Mouse (Mus musculus) ES-E14 (cell line): ENCODE results near the gene Ptp4a2. TPM values are rescaled to one million over a fixed set of nuclear protein-coding genes. Genes with fewer than 3 reads are reported as not detected.
A peak's percentile ranks its signal among the peaks of the same experiment; 100 is the strongest.

Source experiments
- DNase-seq: peaks from one replicate; pipeline ENCODE4 v3.0.0-alpha.2; 2013; ENCODE audit warnings: low read depth, low spot score
- H3K27ac ChIP-seq: 2 replicates; pipeline ENCODE4 v1.5.1; 2012; ENCODE audit warnings: low read depth, mild to moderate bottlenecking, low read length, moderate library complexity, mixed read lengths; ENCODE audit not compliant: poor library complexity, insufficient read depth, severe bottlenecking
- H3K36me3 ChIP-seq: 2 replicates; pipeline ENCODE4 v1.6.1; 2012; ENCODE audit warnings: mild to moderate bottlenecking, low read length, moderate library complexity, mixed read lengths; ENCODE audit not compliant: control insufficient read depth, poor library complexity, insufficient read depth, severe bottlenecking
- H3K4me1 ChIP-seq, 2 experiments: fragments of 150-350 bp in 1 of 2; sonication (generic) in 1 of 2; 2 replicates each; pipeline ENCODE4 v1.6.1; 2012; ENCODE audit warnings: low read length in 2 of 2, mild to moderate bottlenecking in 1 of 2, mixed read lengths in 1 of 2; ENCODE audit not compliant: control insufficient read depth in 2 of 2, insufficient read depth in 2 of 2, poor library complexity in 1 of 2
- H3K4me3 ChIP-seq, 2 experiments: fragments of 150-350 bp in 1 of 2; sonication (generic) in 1 of 2; 2 replicates each; pipeline ENCODE4 v1.5.1; 2012; ENCODE audit warnings: low read length in 2 of 2, low read depth in 1 of 2, mild to moderate bottlenecking in 1 of 2, mixed read lengths in 1 of 2; ENCODE audit not compliant: insufficient read depth in 1 of 2, poor library complexity in 1 of 2, severe bottlenecking in 1 of 2
- H3K9ac ChIP-seq: 2 replicates; pipeline ENCODE4 v1.6.1; 2012; ENCODE audit warnings: low read depth, mild to moderate bottlenecking, low read length, mixed read lengths; ENCODE audit not compliant: poor library complexity, insufficient read depth, severe bottlenecking
- H3K9me3 ChIP-seq: fragments of 150-350 bp; sonication (generic); 2 replicates; pipeline ENCODE4 v1.6.1; 2012; ENCODE audit warnings: low read depth, mild to moderate bottlenecking, low read length; ENCODE audit not compliant: control insufficient read depth, insufficient read depth
- CHD2 ChIP-seq: IDR thresholded peaks from 2 replicates; pipeline ENCODE4 v1.6.1; 2014; ENCODE audit warnings: mild to moderate bottlenecking, low read depth, low read length, inconsistent platforms
- HCFC1 ChIP-seq: IDR thresholded peaks from 2 replicates; pipeline ENCODE4 v1.6.1; 2012; ENCODE audit warnings: low read length, inconsistent platforms, borderline replicate concordance; ENCODE audit not compliant: insufficient read depth
- MAFK ChIP-seq: IDR thresholded peaks from 2 replicates; pipeline ENCODE4 v1.6.1; 2014; ENCODE audit warnings: mild to moderate bottlenecking, low read depth, low read length, inconsistent platforms; ENCODE audit not compliant: insufficient read depth
- ZC3H11A ChIP-seq: IDR thresholded peaks from 2 replicates; pipeline ENCODE4 v1.6.1; 2012; ENCODE audit warnings: low read depth, mild to moderate bottlenecking, inconsistent platforms, low read length, borderline replicate concordance
- ZNF384 ChIP-seq: IDR thresholded peaks from 2 replicates; pipeline ENCODE4 v1.6.1; 2012; ENCODE audit warnings: low read depth, low read length, inconsistent platforms
- in situ Hi-C, 2 experiments: fragments of 600-800 bp; cut with MboI; formaldehyde crosslinking; loops; one replicate each; pipeline ENCODE4 v1.15.1; 2025; ENCODE audit warnings: low sequenced_read_pairs in 2 of 2, inconsistent platforms in 1 of 2; ENCODE audit not compliant: unreplicated experiment in 2 of 2
- total RNA-seq: library from RNA; depleted of rRNA; stranded (reverse); fragments of 300-350 nt; gene quantifications from 2 replicates; pipeline ENCODE4 v1.2.3, GENCODE M21; 2012

Ptp4a2 gene
- total RNA-seq, 1 experiment = 104 TPM

GRCm38 (mm10) chr4:129793713-129794329, 17.2 kb upstream of the Ptp4a2 start:
- TF ChIP-seq ZC3H11A = no peak
- peak; percentile 91 for TF ChIP-seq ZNF384
- Histone ChIP-seq H3K27ac (no peak overlapping the region), H3K9me3 (no peaks in the 10 kb centered on the region), H3K4me3 (no peak overlapping the region), H3K36me3 (no peaks in the 10 kb centered on the region), H3K9ac (no peak overlapping the region), H3K4me1 (peaks cover 2 to 11% of the 10 kb centered on the region in 2 experiments; a peak in 1 of 4 replicates)
- in situ Hi-C loops = no loop called here
- DNase-seq = peak; percentile 40

GRCm38 (mm10) chr4:129795151-129795860, 15.7 kb upstream of the Ptp4a2 start:
- no peak for TF ChIP-seq MAFK
- TF ChIP-seq ZC3H11A = no peak
- TF ChIP-seq ZNF384 = no peak
- TF ChIP-seq HCFC1 = no peak
- no peak for TF ChIP-seq CHD2
- Histone ChIP-seq H3K36me3 (no peaks in the 10 kb centered on the region), H3K27ac (peak overlapping the region; percentile 89), H3K9ac (peak overlapping the region; percentile 68), H3K4me1 (peaks cover 2 to 19% of the 10 kb centered on the region in 2 experiments; a peak in 2 of 4 replicates), H3K4me3 (peak overlapping the region; percentile 24 to 71), H3K9me3 (no peaks in the 10 kb centered on the region)
- in situ Hi-C loops = no loop called here
- DNase-seq = no peak

- Histone ChIP-seq H3K9me3 (no peaks in the 10 kb centered on the region), H3K9ac (peak overlapping the region; percentile 68), H3K27ac (peak overlapping the region; percentile 89), H3K4me3 (peak overlapping the region; percentile 24 to 71), H3K36me3 (no peaks in the 10 kb centered on the region), H3K4me1 (peaks cover 2 to 19% of the 10 kb centered on the region in 2 experiments; a peak in 2 of 4 replicates)
- in situ Hi-C loops = no loop called here
- DNase-seq = no peak
- TF ChIP-seq CHD2 (no peak), HCFC1 (no peak), ZNF384 (no peak), MAFK (no peak), ZC3H11A (no peak)
Measured at GRCm38 (mm10) chr4:129795861-129796260, 15.2 kb upstream of the Ptp4a2 start.

GRCm38 (mm10) chr4:129797985-129798384, 13.0 kb upstream of the Ptp4a2 start:
- no peak overlapping the region; the same call in 1 of the 2 replicates for H3K27ac ChIP-seq

More at GRCm38 (mm10) chr4:129797985-129798384, 13.0 kb upstream of the Ptp4a2 start:
- Histone ChIP-seq H3K36me3 (no peaks in the 10 kb centered on the region), H3K4me3 (no peak overlapping the region), H3K4me1 (peaks cover 2 to 19% of the 10 kb centered on the region in 2 experiments; a peak in 2 of 4 replicates), H3K9ac (no peak overlapping the region), H3K9me3 (no peaks in the 10 kb centered on the region)
- TF ChIP-seq ZC3H11A = no peak
- DNase-seq = no peak
- in situ Hi-C loops = no loop called here
